Mouse (Mus musculus) heart, adult 10 weeks (tissue): Measurements from ENCODE around the gene Rtn2. TPM values are rescaled to one million over a fixed set of nuclear protein-coding genes. Genes with fewer than 3 reads are reported as not detected.

ENCODE experiments used
- polyA plus RNA-seq: library from polyadenylated mRNA; stranded (reverse); fragments of 350-450 nt; fragmentation: Illumina TruSeq; extraction: RNeasy Lipid Tissue Mini Kit (QIAGEN cat#74804); gene quantifications from one replicate; pipeline ENCODE4 v1.2.3, GENCODE M21; 2014; ENCODE audit warnings: low read depth, low replicate concordance

Gene Rtn2
- 176 TPM for polyA plus RNA-seq

DNA sequence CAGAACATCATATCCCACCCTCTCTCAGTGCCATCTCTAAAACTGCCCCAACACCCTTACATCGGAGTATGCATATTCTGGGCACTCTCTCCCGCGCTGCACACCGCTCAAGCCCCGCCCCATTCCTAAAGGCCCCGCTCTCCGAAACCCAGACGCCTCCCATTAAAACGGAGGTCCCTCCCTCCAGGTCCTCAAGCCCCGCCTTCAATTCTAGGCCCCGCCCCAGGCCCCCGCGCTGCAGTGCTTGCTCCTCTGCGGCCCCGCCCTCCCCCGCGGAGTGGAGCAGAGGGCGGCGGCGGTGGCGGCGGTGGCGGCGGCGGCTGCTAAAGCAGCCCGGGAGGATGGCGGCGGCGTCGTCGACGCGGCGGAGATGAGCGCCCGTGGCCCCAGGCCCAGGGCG lies at the start of gene Rtn2:
Gene Rtn2, plus strand, starts transcription at position 240 of the 400 bp plus-strand sequence.

DNA sequence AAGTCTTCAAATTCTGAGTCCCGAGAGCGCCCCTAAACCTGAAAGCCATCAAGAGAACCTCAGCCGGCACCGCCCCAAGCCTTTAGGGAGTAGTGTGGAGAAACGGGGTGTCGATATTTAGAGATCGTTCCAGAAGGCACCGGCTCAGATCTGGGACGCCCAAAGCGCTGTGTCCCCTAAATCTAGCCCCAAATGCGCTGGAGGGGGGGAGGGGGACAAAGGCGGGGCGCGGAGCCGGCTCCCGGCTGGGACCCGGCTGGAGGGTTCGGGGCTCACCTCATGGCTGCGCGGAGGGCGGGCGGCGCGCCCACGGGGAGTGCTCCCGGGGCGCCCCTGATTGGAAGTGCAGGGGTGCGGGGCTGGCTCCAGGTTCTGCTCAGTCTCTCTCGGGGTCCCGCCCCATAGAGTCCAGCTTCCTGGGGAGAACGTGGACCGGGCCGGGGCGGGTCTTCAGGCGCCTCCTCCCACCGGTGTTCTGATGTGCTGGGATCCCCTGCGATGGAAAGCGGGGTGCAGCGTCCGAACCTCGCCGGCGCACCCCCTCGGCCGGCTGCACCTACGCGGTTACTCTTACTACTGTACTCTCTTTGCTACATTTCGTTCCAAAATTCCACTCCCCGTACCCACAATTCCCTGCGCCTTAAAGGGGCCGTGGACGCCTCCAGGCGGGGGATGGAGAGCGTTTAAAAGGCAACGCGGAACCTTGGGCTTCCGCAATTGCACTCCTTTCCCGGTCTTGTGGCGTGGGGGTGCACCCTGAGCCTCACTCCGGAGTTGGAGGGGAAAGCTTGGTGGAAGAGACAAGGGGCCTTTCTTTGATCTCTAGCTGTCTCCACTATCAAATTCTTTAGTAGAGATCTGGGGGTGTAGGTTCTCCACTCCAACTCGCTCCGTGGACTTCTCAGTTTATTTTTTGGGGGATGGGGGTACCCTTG lies 10.9 kb upstream of the Rtn2 start, which contains the start of gene Vasp:
Gene Vasp, minus strand, starts transcription at position 580 of the 935 bp plus-strand sequence.

DNA sequence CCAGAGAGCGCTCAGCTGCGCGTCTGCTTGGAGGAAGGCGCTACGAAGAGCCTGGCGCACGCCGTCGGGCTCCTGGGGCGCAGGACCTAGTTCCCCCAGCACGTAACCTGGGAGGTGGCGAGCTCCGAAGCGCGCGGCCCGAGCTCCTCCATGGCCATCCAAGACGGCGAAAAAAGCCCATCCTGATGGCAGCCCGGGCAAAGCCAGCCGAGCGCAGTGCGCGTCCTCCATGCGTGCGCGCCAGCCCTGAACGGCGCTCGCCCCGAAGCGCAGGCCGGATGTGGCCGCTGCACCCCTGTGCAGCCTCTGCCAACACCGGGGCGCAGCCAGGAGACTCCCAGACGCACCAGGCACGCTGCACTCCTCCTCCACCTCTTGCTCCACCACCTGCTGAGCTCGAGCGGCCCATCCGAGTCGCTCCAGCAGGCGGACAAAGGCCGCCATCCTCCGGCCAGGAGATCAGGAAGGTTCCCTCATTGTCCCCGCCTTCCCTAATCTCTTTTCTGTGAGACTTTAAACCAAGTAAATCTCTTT lies 2.8 kb upstream of the Rtn2 start, which contains the start of gene Ppm1n:
Gene Ppm1n, minus strand, starts transcription at position 484 of the 534 bp plus-strand sequence.

DNA sequence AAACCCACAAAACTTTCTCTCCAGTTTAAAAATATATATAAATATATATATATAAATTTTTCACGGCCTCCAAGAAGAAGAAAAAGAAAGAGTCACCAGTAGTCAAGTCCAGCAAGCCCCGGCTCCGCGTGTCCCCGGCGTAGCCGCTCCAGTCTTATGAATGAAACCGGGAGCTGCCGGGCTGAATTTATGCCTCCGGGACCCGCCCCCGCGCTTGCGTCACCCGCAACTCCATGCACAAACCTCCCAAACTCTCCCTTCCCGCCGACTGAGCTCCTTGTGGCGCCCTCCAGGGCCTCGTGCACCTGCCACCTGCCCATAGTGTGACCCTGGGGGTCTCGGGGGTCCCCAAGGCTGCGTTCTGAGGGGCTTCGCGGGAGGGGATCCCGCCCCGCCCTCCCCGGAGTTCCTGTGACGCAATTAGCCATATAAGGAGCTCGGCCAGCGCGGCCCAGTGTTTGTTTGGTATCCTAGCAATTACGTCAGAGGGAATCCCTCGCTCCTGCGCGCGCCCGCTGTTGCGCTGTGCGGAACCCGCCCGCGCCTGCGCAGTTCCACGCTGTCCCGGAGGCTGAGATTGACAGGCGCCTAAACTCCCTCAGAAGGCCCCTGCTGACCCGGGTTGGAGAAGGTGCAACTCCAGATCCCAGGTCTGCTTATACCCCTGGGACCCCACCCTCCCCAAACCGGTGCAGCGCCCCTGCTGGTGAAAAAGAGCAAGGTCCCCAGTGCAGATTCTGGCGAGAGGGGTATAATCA lies 27.6 kb downstream of the Rtn2 start, which contains the start of gene Fosb:
Gene Fosb, minus strand, starts transcription at position 168 of the 758 bp plus-strand sequence.

DNA sequence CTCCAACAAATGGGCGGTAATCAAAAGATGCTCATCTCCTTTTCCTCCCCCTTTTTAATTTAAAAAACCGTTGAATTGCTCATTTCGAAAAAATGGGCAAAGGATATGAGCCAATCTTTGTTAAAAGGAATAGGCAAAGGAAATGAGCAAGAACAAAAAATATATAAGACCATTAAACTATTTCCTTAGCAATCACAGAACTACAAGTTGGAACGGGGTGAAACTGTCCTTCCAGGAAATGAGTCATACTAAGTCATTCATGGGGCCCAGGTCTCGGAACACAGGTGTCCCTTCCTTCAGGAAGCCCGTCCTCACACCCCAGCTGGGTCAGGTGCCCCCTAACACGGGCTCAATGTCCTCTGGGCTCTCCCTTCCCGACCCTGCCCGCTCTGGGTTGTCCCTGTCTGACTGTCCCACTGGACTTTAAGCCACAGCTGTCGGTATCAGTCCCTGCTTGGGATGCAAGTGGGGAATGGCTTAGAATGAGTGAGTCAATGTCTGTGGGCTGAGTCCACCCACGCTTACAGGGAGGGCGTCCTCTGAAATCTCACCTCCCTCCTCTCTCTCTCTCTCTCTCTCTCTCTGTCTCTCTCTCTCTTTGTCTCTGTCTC lies 61.9 kb downstream of the Rtn2 start, which contains the start of gene Ercc1:
Gene Ercc1, plus strand, starts transcription at position 542 of the 611 bp plus-strand sequence.

Other genes with a start within 250 kb of the Rtn2 start
- gene Rsph6a, start 227.9 kb upstream of the Rtn2 start, polyA plus RNA-seq, result not detected
- 61.5 TPM for gene Dmwd, start 206.4 kb upstream of the Rtn2 start, polyA plus RNA-seq
- gene Dmpk, start 198.8 kb upstream of the Rtn2 start, polyA plus RNA-seq, result 569 TPM
- gene Six5, start 188.0 kb upstream of the Rtn2 start, polyA plus RNA-seq, result 11.9 TPM
- gene Gm4969, start 164.3 kb upstream of the Rtn2 start, polyA plus RNA-seq, result not detected
- gene Fbxo46, start 162.8 kb upstream of the Rtn2 start, polyA plus RNA-seq, result 4.0 TPM
- 5.1 TPM for gene Qpctl, start 133.3 kb upstream of the Rtn2 start, polyA plus RNA-seq
- 49.9 TPM for gene Snrpd2, start 132.9 kb upstream of the Rtn2 start, polyA plus RNA-seq
- 0.89 TPM for gene Gipr, start 116.5 kb upstream of the Rtn2 start, polyA plus RNA-seq
- 36.9 TPM for gene Eml2, start 106.2 kb upstream of the Rtn2 start, polyA plus RNA-seq
- 8.0 TPM for gene Gpr4, start 70.1 kb upstream of the Rtn2 start, polyA plus RNA-seq
- 69.0 TPM for gene Opa3, start 54.3 kb upstream of the Rtn2 start, polyA plus RNA-seq
- 36.4 TPM for gene Vasp, start 10.8 kb upstream of the Rtn2 start, polyA plus RNA-seq
- not detected for gene Ppm1n, start 2.6 kb upstream of the Rtn2 start, polyA plus RNA-seq
- gene Fosb, start 27.4 kb downstream of the Rtn2 start, polyA plus RNA-seq, result 3.6 TPM
- 48.8 TPM for gene Ercc1, start 62.2 kb downstream of the Rtn2 start, polyA plus RNA-seq
- gene Cd3eap, start 76.9 kb downstream of the Rtn2 start, polyA plus RNA-seq, result 13.4 TPM
- 26.1 TPM for gene Ppp1r13l, start 77.1 kb downstream of the Rtn2 start, polyA plus RNA-seq
- gene Ercc2, start 99.4 kb downstream of the Rtn2 start, polyA plus RNA-seq, result 16.8 TPM
- 0.55 TPM for gene Klc3, start 121.5 kb downstream of the Rtn2 start, polyA plus RNA-seq
- 2,990 TPM for gene Ckm, start 122.2 kb downstream of the Rtn2 start, polyA plus RNA-seq
- gene Mark4, start 176.2 kb downstream of the Rtn2 start, polyA plus RNA-seq, result 16.4 TPM
- gene Exoc3l2, start 180.7 kb downstream of the Rtn2 start, polyA plus RNA-seq, result 1.4 TPM
- gene Bloc1s3, start 225.7 kb downstream of the Rtn2 start, polyA plus RNA-seq, result 2.7 TPM
- gene Trappc6a, start 225.8 kb downstream of the Rtn2 start, polyA plus RNA-seq, result 23.6 TPM
- gene Nkpd1, start 235.2 kb downstream of the Rtn2 start, polyA plus RNA-seq, result not detected